Mouse (Mus musculus) myocyte (in vitro differentiated cells): ENCODE results near the gene Miip. TPM values are rescaled to one million over a fixed set of nuclear protein-coding genes. Genes with fewer than 3 reads are reported as not detected.

Experiments used
- H3K27me3 ChIP-seq: one replicate; pipeline ENCODE4 v1.6.1; 2011; ENCODE audit not compliant: control insufficient read depth, insufficient read depth, insufficient read length
- H3K36me3 ChIP-seq: one replicate; pipeline ENCODE4 v1.6.1; 2011; ENCODE audit not compliant: control insufficient read depth, insufficient read depth
- H3K4me2 ChIP-seq: one replicate; pipeline ENCODE4 v1.6.1; 2011; ENCODE audit warnings: low read depth, control low read depth
- H3K4me3 ChIP-seq: one replicate; pipeline ENCODE4 v1.5.1; 2011; ENCODE audit warnings: mild to moderate bottlenecking, control low read depth, moderate library complexity
- H3K79me2 ChIP-seq: one replicate; pipeline ENCODE4 v1.6.1; 2011; ENCODE audit not compliant: control insufficient read depth, insufficient read depth
- H3ac ChIP-seq: one replicate; pipeline ENCODE4 v1.6.1; 2011; ENCODE audit not compliant: control insufficient read depth, insufficient read length
- CEBPB ChIP-seq: IDR thresholded peaks from 2 replicates; pipeline ENCODE4 v1.6.1; 2011; ENCODE audit warnings: mild to moderate bottlenecking, moderate library complexity; ENCODE audit not compliant: poor library complexity, insufficient read depth, severe bottlenecking
- E2F4 ChIP-seq: IDR thresholded peaks from one replicate; pipeline ENCODE4 v1.6.1; 2011; ENCODE audit warnings: mild to moderate bottlenecking, control low read depth, moderate library complexity; ENCODE audit not compliant: insufficient read depth
- MAX ChIP-seq: IDR thresholded peaks from one replicate; pipeline ENCODE4 v1.6.1; 2011; ENCODE audit warnings: low read depth, mild to moderate bottlenecking, control low read depth
- MYOD1 ChIP-seq, 3 experiments: IDR thresholded peaks; one replicate each; pipeline ENCODE4 v1.6.1; 2011; ENCODE audit warnings: control low read depth in 2 of 3, low read depth in 2 of 3, mild to moderate bottlenecking in 2 of 3, moderate library complexity in 1 of 3; ENCODE audit not compliant: insufficient read length in 2 of 3, control insufficient read depth in 1 of 3
- MYOG ChIP-seq, 3 experiments: IDR thresholded peaks; one replicate each; pipeline ENCODE4 v1.6.1; 2011; ENCODE audit warnings: control low read depth in 2 of 3, low read depth in 2 of 3, mild to moderate bottlenecking in 2 of 3; ENCODE audit not compliant: insufficient read length in 2 of 3, control insufficient read depth in 1 of 3, insufficient read depth in 1 of 3
- POLR2A ChIP-seq: IDR thresholded peaks from one replicate; pipeline ENCODE4 v1.6.1; 2011; ENCODE audit warnings: low read depth, mild to moderate bottlenecking, control low read depth, moderate library complexity; ENCODE audit not compliant: insufficient read length
- POLR2AphosphoS2 ChIP-seq: IDR thresholded peaks from one replicate; pipeline ENCODE4 v1.6.1; 2011; ENCODE audit warnings: low read depth, control low read depth; ENCODE audit not compliant: insufficient read length
- REST ChIP-seq: IDR thresholded peaks from one replicate; pipeline ENCODE4 v1.6.1; 2011; ENCODE audit warnings: mild to moderate bottlenecking, control low read depth, moderate library complexity; ENCODE audit not compliant: insufficient read depth, insufficient read length
- SRF ChIP-seq: IDR thresholded peaks from one replicate; pipeline ENCODE4 v1.6.1; 2011; ENCODE audit warnings: low read depth; ENCODE audit not compliant: control insufficient read depth, insufficient read length
- TCF12 ChIP-seq: IDR thresholded peaks from one replicate; pipeline ENCODE4 v1.6.1; 2011; ENCODE audit warnings: mild to moderate bottlenecking, control low read depth; ENCODE audit not compliant: poor library complexity, insufficient read depth, severe bottlenecking
- TCF3 ChIP-seq: IDR thresholded peaks from one replicate; pipeline ENCODE4 v1.6.1; 2011; ENCODE audit warnings: low read depth, control low read depth; ENCODE audit not compliant: insufficient read length
- USF1 ChIP-seq: IDR thresholded peaks from one replicate; pipeline ENCODE4 v1.6.1; 2011; ENCODE audit warnings: low read depth, mild to moderate bottlenecking, control low read depth, moderate library complexity
- polyA plus RNA-seq: library from polyadenylated mRNA; unstranded; fragments of >200 nt; fragmentation: generic; extraction: Trizol; gene quantifications from one replicate; pipeline ENCODE4 v1.2.1, GENCODE M21; 2012; ENCODE audit warnings: missing spikeins

Miip gene
- polyA plus RNA-seq, 1 experiment, result 11.0 TPM

- Histone ChIP-seq H3K27me3 (no peaks in the 10 kb centered on the region), H3ac (no peak overlapping the region), H3K4me2 (no peak overlapping the region), H3K79me2 (peaks cover 13% of the 10 kb centered on the region), H3K36me3 (peaks cover 37% of the 10 kb centered on the region), H3K4me3 (no peak overlapping the region)
- no peak for TF ChIP-seq POLR2A
- TF ChIP-seq TCF3, result no peak
- TF ChIP-seq MYOD1 (IDR thresholded peaks at IDR 0.05; ENCODE audit: control insufficient read depth in 1 of 3, insufficient read length in 2 of 3, low read depth in 2 of 3), result no peak
- no peak for TF ChIP-seq MAX
- no peak for TF ChIP-seq TCF12
- TF ChIP-seq CEBPB, result no peak
- no peak for TF ChIP-seq POLR2AphosphoS2
- TF ChIP-seq USF1, result no peak
- no peak for TF ChIP-seq E2F4
- no peak for TF ChIP-seq REST
- no peak for TF ChIP-seq MYOG (IDR thresholded peaks at IDR 0.05; ENCODE audit: control insufficient read depth in 1 of 3, insufficient read depth in 1 of 3, insufficient read length in 2 of 3, low read depth in 2 of 3)
- TF ChIP-seq SRF, result no peak
Observed at GRCm38 (mm10) chr4:147896411-147896810, 27.8 kb upstream of the Miip start.

DNA sequence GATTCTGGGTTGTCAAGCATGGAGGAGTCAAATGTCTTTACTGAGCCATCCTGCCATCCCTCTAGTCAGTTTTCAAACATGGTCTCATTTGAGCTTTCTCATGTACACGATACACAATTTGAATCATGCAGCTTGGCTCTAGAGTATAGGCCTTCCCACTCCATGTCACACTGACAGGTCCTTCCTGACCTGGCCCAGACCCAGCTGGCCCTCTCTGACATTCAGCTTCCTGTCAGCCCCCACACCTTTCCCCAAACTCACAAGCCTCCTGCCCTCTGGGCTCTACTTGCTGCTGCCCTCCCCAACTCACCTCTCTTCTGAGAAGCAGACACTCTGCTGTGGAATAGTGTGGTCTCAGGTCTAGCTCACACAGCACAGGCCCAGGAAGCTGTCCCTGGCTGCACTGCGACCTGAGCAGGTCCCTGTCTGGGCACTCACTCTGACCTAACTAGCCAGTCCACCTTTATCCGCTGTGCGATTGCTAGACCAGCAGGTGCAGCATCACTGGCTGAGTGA lies 27.3 kb upstream of the Miip start:
- Histone ChIP-seq H3K36me3 (peaks cover 36% of the 10 kb centered on the region), H3K27me3 (no peaks in the 10 kb centered on the region), H3K4me3 (no peak overlapping the region), H3ac (no peak overlapping the region), H3K4me2 (no peak overlapping the region), H3K79me2 (peaks cover 13% of the 10 kb centered on the region)
- TF ChIP-seq POLR2AphosphoS2 (no peak), POLR2A (no peak), TCF12 (no peak), USF1 (no peak), CEBPB (no peak), MYOD1 (IDR thresholded peaks at IDR 0.05; ENCODE audit: control insufficient read depth in 1 of 3, insufficient read length in 2 of 3, low read depth in 2 of 3) (no peak), E2F4 (no peak), MAX (no peak), REST (no peak), SRF (no peak), MYOG (IDR thresholded peaks at IDR 0.05; ENCODE audit: control insufficient read depth in 1 of 3, insufficient read depth in 1 of 3, insufficient read length in 2 of 3, low read depth in 2 of 3) (no peak)

DNA sequence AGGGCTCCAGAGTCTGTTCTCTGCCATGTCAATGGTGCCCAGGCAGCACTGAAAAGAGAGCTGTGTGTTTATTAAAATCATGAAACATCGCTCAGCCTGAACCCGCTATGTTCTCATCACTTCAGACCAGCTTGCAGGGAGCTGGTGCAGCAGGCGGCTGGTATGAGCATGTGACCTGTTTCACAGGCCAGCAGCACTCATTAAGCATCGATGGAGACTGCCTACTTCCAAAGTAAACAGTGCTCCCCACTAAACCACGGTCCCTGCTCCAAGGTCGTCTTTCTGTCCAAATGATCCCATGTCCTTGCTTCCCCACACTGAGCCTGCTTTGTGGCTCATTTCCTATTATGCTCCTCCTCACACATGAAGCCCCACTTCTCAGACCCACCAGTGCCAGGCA lies 21.7 kb upstream of the Miip start:
- TF ChIP-seq MAX, result no peak
- Histone ChIP-seq H3K4me2 (no peak overlapping the region), H3ac (no peak overlapping the region), H3K27me3 (no peaks in the 10 kb centered on the region), H3K36me3 (peaks cover 11% of the 10 kb centered on the region), H3K79me2 (no peaks in the 10 kb centered on the region), H3K4me3 (no peak overlapping the region)

DNA sequence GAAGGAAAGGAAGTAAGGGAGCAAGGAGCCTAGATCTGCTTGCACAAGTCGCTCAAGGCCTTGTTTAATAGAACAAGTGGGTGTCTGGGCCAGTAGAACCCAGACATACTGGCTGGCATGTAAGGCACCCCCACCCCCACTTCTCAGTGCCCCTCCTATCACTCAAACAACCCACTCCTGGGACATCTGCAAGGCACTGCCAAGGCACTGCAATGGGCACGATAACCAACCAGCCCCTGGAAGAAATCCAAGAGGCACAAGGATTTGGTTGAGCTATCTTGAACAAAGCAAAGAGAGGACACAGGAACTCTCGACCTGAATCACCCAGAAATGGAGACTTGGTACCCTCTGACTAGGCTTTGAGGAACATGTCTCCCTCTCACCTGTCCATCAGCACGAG lies 19.6 kb upstream of the Miip start:
- no peak overlapping the region for H3ac ChIP-seq
- H3K79me2 ChIP-seq, result no peaks in the 10 kb centered on the region
- H3K4me3 ChIP-seq, result no peak overlapping the region
- no peaks in the 10 kb centered on the region for H3K27me3 ChIP-seq
- peaks cover 23% of the 10 kb centered on the region for H3K36me3 ChIP-seq
- no peak for TF ChIP-seq TCF12
- no peak for TF ChIP-seq TCF3
- TF ChIP-seq MYOD1 (IDR thresholded peaks at IDR 0.05; ENCODE audit: control insufficient read depth in 1 of 3, insufficient read length in 2 of 3, low read depth in 2 of 3), result no peak
- no peak for TF ChIP-seq POLR2A
- TF ChIP-seq POLR2AphosphoS2, result no peak
- no peak for TF ChIP-seq CEBPB
- TF ChIP-seq USF1, result no peak
- TF ChIP-seq E2F4, result no peak
- no peak for TF ChIP-seq MYOG (IDR thresholded peaks at IDR 0.05; ENCODE audit: control insufficient read depth in 1 of 3, insufficient read depth in 1 of 3, insufficient read length in 2 of 3, low read depth in 2 of 3)
- no peak for TF ChIP-seq MAX
- TF ChIP-seq SRF, result no peak
- TF ChIP-seq REST, result no peak
- H3K4me2 ChIP-seq, result no peak overlapping the region

- Histone ChIP-seq H3K4me3 (no peak overlapping the region), H3ac (no peak overlapping the region), H3K4me2 (no peak overlapping the region), H3K36me3 (peaks cover 23% of the 10 kb centered on the region), H3K79me2 (no peaks in the 10 kb centered on the region), H3K27me3 (no peaks in the 10 kb centered on the region)
- TF ChIP-seq MYOD1 (IDR thresholded peaks at IDR 0.05; ENCODE audit: control insufficient read depth in 1 of 3, insufficient read length in 2 of 3, low read depth in 2 of 3), result peak in 2 of 3 experiments; percentile 31 to 50
- TF ChIP-seq SRF, result no peak
- peak in 2 of 3 experiments; percentile 52 to 75 for TF ChIP-seq MYOG (IDR thresholded peaks at IDR 0.05; ENCODE audit: control insufficient read depth in 1 of 3, insufficient read depth in 1 of 3, insufficient read length in 2 of 3, low read depth in 2 of 3)
- TF ChIP-seq POLR2A, result no peak
- TF ChIP-seq USF1, result no peak
- TF ChIP-seq POLR2AphosphoS2, result no peak
Observed at GRCm38 (mm10) chr4:147887277-147887676, 18.7 kb upstream of the Miip start.
